Mouse (Mus musculus) hindbrain, embryonic 16.5 days (tissue): ENCODE results near the gene Rnf19b. TPM values are rescaled to one million over a fixed set of nuclear protein-coding genes. Genes with fewer than 3 reads are reported as not detected.

Experiments used
- ATAC-seq: fragments of 200-750 bp; cut with Nextera tagmentation; 2 replicates; pipeline ENCODE4 v1.8.0; 2017; ENCODE audit warnings: moderate TSS enrichment, moderate library complexity
- H3K27ac ChIP-seq: fragments of 300-500 bp; sonication (generic); 2 replicates; pipeline ENCODE4 v1.5.1; 2014; ENCODE audit warnings: low read depth, mild to moderate bottlenecking, control low read depth, low read length, moderate library complexity
- H3K27me3 ChIP-seq: fragments of 300-500 bp; sonication (generic); replicated peaks from 2 replicates; pipeline ENCODE4 v1.6.1; 2014; ENCODE audit warnings: low read length; ENCODE audit not compliant: control insufficient read depth, insufficient read depth
- H3K36me3 ChIP-seq: fragments of 300-500 bp; sonication (generic); 2 replicates; pipeline ENCODE4 v1.6.1; 2014; ENCODE audit warnings: mild to moderate bottlenecking, low read length, moderate library complexity, mixed read lengths; ENCODE audit not compliant: control insufficient read depth, insufficient read depth
- H3K4me1 ChIP-seq: fragments of 300-500 bp; sonication (generic); 2 replicates; pipeline ENCODE4 v1.6.1; 2014; ENCODE audit warnings: low read depth, low read length; ENCODE audit not compliant: control insufficient read depth, insufficient read depth
- H3K4me2 ChIP-seq: fragments of 300-500 bp; sonication (generic); 2 replicates; pipeline ENCODE4 v1.6.1; 2014; ENCODE audit warnings: mild to moderate bottlenecking, low read length, control low read depth, moderate library complexity
- H3K4me3 ChIP-seq: fragments of 300-500 bp; sonication (generic); 2 replicates; pipeline ENCODE4 v1.5.1; 2014; ENCODE audit warnings: mild to moderate bottlenecking, low read length, control low read depth, moderate library complexity
- H3K9ac ChIP-seq: fragments of 300-500 bp; sonication (generic); 2 replicates; pipeline ENCODE4 v1.6.1; 2014; ENCODE audit warnings: low read depth, mild to moderate bottlenecking, control low read depth, low read length, moderate library complexity
- H3K9me3 ChIP-seq: fragments of 300-500 bp; sonication (generic); 2 replicates; pipeline ENCODE4 v1.6.1; 2014; ENCODE audit warnings: mild to moderate bottlenecking, low read length, moderate library complexity; ENCODE audit not compliant: control insufficient read depth
- WGBS: fragments of 180-500 bp; shearing (Covaris S2); extraction: QIAGEN DNeasy Blood & Tissue Kit; methylation state at CpG from one replicate; pipeline ENCODE4 v1.1.7; 2014; 5-methylcytosine and 5-hydroxymethylcytosine counted together
- polyA plus RNA-seq: library from polyadenylated mRNA; unstranded; fragments of >200 nt; fragmentation: Nextera tagmentation; extraction: Ambion mirVana; gene quantifications from 2 replicates; pipeline ENCODE4 v1.2.1, GENCODE M21; 2015

The Rnf19b gene
- polyA plus RNA-seq, 1 experiment from 2014 or later: 30.8 TPM

- H3K27me3 ChIP-seq: 0 out of 2 replicates have a peak, but pooled peaks cover 3% of the 10 kb centered on the region
- no peaks in the 10 kb centered on the region for H3K9me3 ChIP-seq
- H3K4me2 ChIP-seq: peak overlapping the region; percentile 93
- peak overlapping the region; percentile 67; the same call in 1 of the 2 replicates for H3K4me3 ChIP-seq
- no peak overlapping the region for H3K9ac ChIP-seq
- peaks cover 19% of the 10 kb centered on the region for H3K4me1 ChIP-seq
- no peaks in the 10 kb centered on the region for H3K36me3 ChIP-seq
- ATAC-seq: no peak
- WGBS: 67% methylated on average over 10 of the region's 10 CpGs
- no peak overlapping the region for H3K27ac ChIP-seq
These were observed 61.6 kb downstream of the Rnf19b start for GRCm38 (mm10) chr4:129119708-129120107.

DNA sequence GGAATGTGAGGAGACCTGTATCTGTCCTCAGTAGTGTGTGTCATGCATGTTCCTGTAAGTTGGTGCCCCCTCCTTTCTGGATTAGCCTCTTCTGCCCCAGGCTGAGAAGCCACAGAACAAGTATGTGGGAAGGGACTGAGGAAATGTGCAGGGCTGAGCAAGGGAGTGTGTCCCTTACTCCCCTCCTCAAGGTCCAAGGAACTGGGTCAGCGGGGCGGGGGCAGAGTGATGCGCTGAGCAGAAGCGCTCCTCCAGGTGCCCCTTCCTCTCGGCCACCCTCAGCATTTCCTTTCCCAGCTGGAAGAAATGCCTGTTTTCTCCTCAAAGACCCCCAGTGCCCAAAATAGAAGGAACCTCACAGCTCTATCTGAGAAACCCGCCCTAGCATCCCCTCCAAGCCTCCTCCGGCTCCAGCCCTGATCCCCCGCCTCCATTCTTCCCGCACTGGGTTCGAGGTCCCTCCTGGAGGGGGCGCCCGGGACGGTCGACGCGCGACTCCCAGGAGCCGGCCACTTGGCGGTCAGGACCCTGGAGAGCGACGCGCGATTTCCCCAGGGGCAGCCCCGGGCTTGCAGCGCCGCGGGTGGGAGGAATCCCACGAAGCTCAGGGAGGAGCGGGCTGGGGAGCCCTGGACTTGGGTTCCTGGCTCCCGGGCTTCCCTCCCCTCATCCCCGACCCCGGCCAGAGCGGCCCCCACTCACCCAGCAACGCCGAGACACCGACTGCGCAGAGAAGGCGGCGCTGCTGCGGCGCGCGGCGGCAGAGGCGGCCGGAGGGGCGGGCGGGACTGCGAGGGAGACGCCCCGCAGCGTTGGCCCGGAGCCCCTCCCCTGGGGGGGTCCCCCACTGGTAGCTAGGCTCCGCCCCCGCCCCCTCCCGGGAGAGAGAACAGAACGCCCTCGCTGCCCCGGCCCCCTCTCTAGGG is 62.7 kb downstream of the Rnf19b start:
- Histone ChIP-seq H3K4me1 (peaks cover 28% of the 10 kb centered on the region), H3K9ac (peak overlapping the region; percentile 88), H3K4me2 (peak overlapping the region; percentile 93), H3K4me3 (peak overlapping the region; percentile 67), H3K36me3 (no peaks in the 10 kb centered on the region), H3K27me3 (peaks cover 6% of the 10 kb centered on the region), H3K9me3 (no peaks in the 10 kb centered on the region), H3K27ac (peak overlapping the region; percentile 68)
- ATAC-seq: peak; percentile 52; the same call in 1 of the 2 replicates
- WGBS: 1% methylated on average over 51 of the region's 59 CpGs

- peak within 1 kb of the TSS; percentile 68 for H3K27ac ChIP-seq
- peaks cover 6% of the 10 kb centered on the region for H3K27me3 ChIP-seq
- under 1% methylated on average over 16 of the region's 17 CpGs for WGBS
These were observed 63.6 kb downstream of the Rnf19b start, which contains the start of gene Hpca for GRCm38 (mm10) chr4:129121569-129122086. Gene Hpca, minus strand, starts transcription at chr4:129122036.

GRCm38 (mm10) chr4:129122107-129122506 is 64.0 kb downstream of the Rnf19b start:
- peaks cover 6% of the 10 kb centered on the region for H3K27me3 ChIP-seq
- peaks cover 33% of the 10 kb centered on the region for H3K4me1 ChIP-seq
- peak overlapping the region; percentile 93; the same call in 1 of the 2 replicates for H3K4me2 ChIP-seq
- no peaks in the 10 kb centered on the region for H3K36me3 ChIP-seq
- 32% methylated on average over 9 of the region's 9 CpGs for WGBS
- H3K4me3 ChIP-seq: no peak overlapping the region; the same call in 1 of the 2 replicates
- H3K9me3 ChIP-seq: no peaks in the 10 kb centered on the region
- no peak overlapping the region for H3K27ac ChIP-seq
- no peak for ATAC-seq
- H3K9ac ChIP-seq: no peak overlapping the region

More at GRCm38 (mm10) chr4:129121569-129122086, 63.6 kb downstream of the Rnf19b start, which contains the start of gene Hpca:
- Histone ChIP-seq H3K36me3 (no peaks in the 10 kb centered on the region), H3K4me2 (peak within 1 kb of the TSS; percentile 93), H3K9me3 (no peaks in the 10 kb centered on the region), H3K9ac (peak within 1 kb of the TSS; percentile 88), H3K4me1 (peaks cover 33% of the 10 kb centered on the region), H3K4me3 (peak within 1 kb of the TSS; percentile 67)
- ATAC-seq: peak; percentile 19; the same call in 1 of the 2 replicates

DNA sequence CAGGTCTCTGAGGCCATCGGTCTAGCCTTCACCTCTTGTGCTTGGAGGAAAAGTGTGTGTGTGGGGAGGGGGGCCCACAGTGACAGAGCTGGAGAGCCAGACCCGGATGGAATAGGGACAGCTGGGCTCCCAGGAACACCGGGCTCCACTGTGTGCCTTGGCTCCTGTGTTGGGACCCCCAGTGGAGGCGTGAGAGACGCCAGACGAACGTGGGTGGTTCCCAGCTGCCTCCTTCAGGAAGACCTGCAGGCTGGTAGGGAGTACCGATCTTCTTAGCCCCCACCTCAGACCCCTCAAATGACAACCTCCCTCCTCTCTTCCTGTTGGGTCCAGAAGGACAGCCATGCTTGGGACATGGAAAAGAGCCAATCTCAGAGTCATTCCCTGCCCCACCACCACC is 64.6 kb downstream of the Rnf19b start:
- Histone ChIP-seq H3K9ac (no peak overlapping the region), H3K4me3 (no peak overlapping the region), H3K4me1 (peaks cover 33% of the 10 kb centered on the region), H3K27me3 (peaks cover 6% of the 10 kb centered on the region), H3K9me3 (no peaks in the 10 kb centered on the region), H3K27ac (no peak overlapping the region), H3K36me3 (no peaks in the 10 kb centered on the region), H3K4me2 (no peak overlapping the region; the same call in 1 of the 2 replicates)
- 45% methylated on average over 8 of the region's 8 CpGs for WGBS
- ATAC-seq: no peak

- 7% methylated on average over 13 of the region's 13 CpGs for WGBS
- H3K9me3 ChIP-seq: no peaks in the 10 kb centered on the region
- no peaks in the 10 kb centered on the region for H3K36me3 ChIP-seq
- peak overlapping the region; percentile 3; the same call in 1 of the 2 replicates for H3K9ac ChIP-seq
- H3K27ac ChIP-seq: peak overlapping the region; percentile 72
- H3K4me2 ChIP-seq: peak overlapping the region; percentile 49
- peaks cover 46% of the 10 kb centered on the region for H3K4me1 ChIP-seq
- H3K27me3 ChIP-seq: peaks cover 6% of the 10 kb centered on the region
- no peak overlapping the region for H3K4me3 ChIP-seq
- peak; percentile 16; the same call in 1 of the 2 replicates for ATAC-seq
These were observed 66.6 kb downstream of the Rnf19b start for GRCm38 (mm10) chr4:129124652-129125146.

DNA sequence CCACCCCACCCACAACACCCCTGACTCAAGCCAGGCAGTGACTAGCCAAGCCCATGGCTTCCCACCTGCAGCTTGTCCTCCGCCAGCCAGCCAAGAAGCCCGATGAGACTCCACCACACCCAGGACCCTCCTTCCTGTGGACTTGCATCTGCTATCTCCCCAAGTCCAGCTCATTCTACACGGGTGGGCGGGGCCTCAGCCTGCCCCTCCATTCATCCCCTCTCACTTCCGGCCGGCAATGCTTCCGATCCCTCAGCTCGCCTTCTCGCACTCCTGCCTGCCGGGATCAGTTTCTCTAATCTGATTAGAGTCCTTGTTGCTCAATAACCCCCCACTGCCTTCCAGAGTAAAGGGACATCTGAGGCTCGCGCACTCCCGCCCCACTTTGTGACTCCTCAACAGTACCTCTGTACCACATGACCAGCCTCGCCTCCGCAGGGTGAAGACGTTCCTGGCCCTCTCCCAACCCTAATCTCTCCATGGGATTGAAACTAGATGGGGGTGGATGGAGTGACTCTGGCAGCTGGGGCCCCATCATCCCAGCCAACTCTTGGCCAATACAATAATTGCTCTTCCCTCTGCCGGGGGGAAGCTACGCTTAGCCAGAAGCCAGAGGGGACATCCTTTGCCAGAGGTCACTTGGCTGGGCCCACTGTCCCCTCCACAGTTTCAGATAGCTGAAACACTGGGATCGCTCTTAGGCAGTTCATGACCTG is 67.8 kb downstream of the Rnf19b start:
- Histone ChIP-seq H3K4me1 (peaks cover 44% of the 10 kb centered on the region), H3K9ac (0 out of 2 replicates have a peak overlapping the region, but pooled peaks have one; percentile 27), H3K9me3 (no peaks in the 10 kb centered on the region), H3K4me2 (peak overlapping the region; percentile 49), H3K36me3 (no peaks in the 10 kb centered on the region), H3K27ac (peak overlapping the region; percentile 72), H3K4me3 (peak overlapping the region; percentile 19), H3K27me3 (peaks cover 6% of the 10 kb centered on the region)
- WGBS: 11% methylated on average over 19 of the region's 19 CpGs
- peak; percentile 11; the same call in 1 of the 2 replicates for ATAC-seq

DNA sequence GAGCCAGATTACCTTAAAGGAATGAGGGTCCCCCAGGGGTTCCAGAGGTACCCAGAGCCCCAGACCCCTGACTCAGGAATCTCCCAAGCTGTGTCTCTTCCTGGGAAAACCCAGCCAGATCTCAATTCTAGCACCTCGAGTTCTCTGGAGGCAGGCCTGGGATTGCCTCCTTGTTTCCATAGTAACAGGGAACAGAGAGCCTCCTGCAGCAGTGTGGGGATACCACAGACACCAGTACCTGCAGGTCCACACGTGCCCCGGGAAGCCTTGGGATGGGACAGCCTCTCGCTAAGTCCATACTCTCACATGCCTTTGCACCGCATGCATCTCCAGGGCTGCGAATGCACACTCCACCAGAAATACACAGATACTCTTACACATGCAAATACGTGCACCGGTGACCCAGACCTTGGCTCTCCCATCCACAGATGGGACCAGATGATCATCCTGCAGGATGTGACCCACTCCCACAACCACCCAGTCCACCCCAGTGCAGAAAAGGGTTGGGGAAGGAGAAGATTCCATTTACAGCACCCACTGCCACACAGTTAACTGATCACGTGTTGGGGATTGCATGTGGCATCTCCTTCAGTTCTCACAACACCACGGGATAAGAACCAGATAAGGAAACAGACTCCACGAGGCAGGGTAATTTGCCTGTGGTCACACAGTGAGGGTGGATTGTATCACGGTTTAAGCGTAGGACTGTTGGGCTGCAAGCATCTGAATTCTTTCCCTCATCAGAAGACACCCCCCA is 70.7 kb downstream of the Rnf19b start:
- no peak for ATAC-seq
- Histone ChIP-seq H3K4me3 (no peak overlapping the region), H3K36me3 (no peaks in the 10 kb centered on the region), H3K9ac (no peak overlapping the region), H3K27me3 (peaks cover 3% of the 10 kb centered on the region), H3K27ac (no peak overlapping the region), H3K9me3 (no peaks in the 10 kb centered on the region), H3K4me2 (no peak overlapping the region), H3K4me1 (peaks cover 33% of the 10 kb centered on the region)
- 50% methylated on average over 13 of the region's 13 CpGs for whole genome bisulfite sequencing
